Mouse (Mus musculus) c-Kit-positive CD71-negative TER-119-negative erythroid progenitor cells, embryonic 14.5 days (primary cell): ENCODE measurements around the gene Sorcs3.

Source experiments
- DNase-seq: peaks from one replicate; pipeline ENCODE4 v3.0.0-alpha.2; 2013; ENCODE audit warnings: low read depth

Sorcs3 gene

DNA sequence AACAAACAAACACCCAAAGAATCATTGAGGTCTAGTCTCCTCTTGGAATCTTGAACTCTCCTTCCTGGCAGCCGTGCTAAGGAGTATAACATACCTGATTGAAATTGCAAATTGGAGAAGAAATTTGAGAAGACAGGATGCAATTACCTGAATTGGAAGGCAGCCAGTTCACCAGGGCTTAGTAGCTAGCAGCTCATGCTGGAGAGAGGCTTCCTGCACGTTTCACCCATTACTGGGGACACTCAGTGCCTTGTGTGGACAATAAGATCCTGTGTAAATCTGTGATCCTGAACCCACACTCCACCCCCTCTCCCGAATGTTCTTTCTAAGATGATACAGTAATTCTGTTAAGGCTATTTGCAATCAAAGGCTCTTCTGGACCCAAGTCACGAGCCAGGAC, 633.6 kb downstream of the Sorcs3 start:
- DNase-seq: no peak

- DNase-seq: no peak
Observed at GRCm38 (mm10) chr19:48847700-48848099, 641.9 kb downstream of the Sorcs3 start.

DNA sequence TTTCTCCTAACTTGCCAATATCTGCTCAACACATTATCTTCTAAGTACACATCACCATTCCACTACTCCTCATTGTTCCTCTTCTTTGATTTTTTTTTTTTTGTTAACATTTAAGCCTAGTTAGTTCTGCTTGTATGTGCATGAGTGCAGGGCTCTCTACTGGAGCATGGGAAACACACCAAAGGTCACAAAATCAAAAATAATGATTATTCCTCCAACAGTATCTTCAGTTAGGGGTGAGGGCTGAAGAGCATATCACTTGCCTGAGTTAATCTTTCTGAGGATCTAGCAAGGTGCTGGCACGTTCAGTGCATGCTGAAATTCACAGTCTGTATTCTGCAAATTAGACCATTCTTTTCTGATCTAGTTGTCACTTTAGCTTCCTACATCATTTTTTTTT, 644.6 kb downstream of the Sorcs3 start:
- DNase-seq: no peak
